Mouse (Mus musculus): Measurements from ENCODE around the gene Ctsz.

Gene Ctsz

DNA sequence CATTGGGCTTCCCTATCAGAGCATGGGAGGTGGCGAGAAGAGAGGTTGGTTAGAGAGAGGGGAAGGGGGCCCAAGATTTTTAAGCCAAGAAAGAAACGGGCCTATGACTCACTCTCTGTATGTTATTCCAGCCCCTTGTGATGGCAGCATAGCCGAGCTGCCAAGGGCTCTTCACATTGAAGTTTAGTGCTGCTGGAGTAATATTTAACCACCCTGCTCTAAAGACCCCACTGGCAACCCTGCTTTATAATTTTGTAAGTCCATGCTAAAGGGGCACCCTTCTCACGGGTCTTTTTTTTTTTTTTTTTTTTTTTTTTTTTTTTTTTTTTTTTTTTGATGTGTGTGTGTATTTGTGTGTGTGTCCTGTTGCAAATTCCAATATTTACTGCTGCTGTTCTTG, 3.1 kb upstream of the Ctsz start:
- DNase-seq (ENCODE audit: extremely low spot score, low read depth, low spot score): no peak

DNA sequence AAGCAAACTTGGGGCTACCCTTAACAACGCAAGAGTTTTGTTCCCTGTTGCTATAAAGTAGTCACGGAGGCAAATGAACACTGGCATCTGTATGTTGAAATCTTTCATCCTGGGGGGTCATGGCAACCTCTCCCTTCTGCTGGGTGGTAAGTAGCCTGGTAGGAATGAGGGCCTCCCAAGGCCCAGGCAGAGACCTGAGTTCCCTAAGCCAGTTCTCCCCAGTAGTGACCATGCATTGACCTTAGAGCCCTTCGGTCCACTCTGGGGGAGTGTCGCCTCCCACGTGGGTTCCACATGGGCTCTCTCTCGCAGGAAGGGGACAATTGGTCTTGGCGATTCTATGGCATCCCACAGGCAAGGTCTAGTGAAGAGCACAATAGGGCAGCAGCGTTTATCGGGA, 1.1 kb upstream of the Ctsz start:
- no peak for DNase-seq (ENCODE audit: extremely low spot score, low read depth, low spot score)

DNA sequence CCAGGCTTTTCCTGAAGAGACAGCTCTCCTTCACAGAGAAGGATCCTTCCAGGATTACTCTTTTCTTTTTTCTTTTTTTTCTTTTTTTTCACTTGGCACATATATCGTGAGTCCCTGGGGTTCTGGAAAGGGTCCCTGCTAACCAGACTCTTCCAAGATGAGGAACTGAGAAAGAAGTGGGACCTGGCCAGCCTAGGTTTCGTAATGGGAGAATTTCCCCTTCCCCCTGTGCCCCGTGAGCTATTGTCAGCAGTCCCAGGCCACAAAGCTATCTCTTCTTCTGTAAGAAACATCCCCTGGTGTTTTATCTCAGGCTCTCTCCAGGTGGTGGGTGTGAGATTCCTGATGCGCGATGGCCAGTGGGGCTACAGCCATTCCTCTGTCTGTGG, 605 bp upstream of the Ctsz start:
- DNase-seq (ENCODE audit: extremely low spot score, low read depth, low spot score): no peak

DNA sequence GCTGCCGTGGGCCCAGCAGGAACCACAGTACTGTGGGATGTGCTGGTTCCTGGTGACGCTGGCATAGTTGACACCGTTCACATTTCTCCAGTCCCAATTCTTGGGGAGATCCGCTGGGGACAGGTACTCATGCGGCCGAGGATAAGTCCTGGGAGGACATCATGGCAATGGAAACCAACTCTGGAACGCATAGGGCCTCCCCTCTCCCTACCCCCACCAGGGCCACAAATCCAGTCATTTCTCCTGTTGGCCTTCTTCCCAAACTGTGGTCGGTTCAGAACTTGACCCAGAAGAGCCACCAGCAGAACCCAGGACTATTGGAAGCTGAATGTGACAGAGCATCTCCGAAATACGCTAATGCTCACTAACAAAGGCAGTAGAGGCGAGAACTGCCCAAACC, 658 bp downstream of the Ctsz start:
- DNase-seq (ENCODE audit: extremely low spot score, low read depth, low spot score): no peak

DNA sequence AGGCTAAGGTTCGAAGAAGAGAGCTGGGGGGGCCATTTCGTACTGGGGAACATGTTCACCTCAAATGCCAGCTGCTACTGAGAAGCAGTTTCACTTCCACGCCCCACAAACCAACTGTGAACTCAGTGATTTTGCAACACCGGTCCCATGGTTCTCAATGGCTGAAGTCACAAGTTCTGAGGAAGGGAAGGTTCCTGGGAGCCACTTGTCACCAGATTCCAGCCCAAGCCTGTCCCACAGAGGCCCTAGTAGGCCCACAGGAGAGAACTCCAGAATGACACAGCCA, 1.2 kb downstream of the Ctsz start:
- DNase-seq (ENCODE audit: extremely low spot score, low read depth, low spot score): no peak

DNA sequence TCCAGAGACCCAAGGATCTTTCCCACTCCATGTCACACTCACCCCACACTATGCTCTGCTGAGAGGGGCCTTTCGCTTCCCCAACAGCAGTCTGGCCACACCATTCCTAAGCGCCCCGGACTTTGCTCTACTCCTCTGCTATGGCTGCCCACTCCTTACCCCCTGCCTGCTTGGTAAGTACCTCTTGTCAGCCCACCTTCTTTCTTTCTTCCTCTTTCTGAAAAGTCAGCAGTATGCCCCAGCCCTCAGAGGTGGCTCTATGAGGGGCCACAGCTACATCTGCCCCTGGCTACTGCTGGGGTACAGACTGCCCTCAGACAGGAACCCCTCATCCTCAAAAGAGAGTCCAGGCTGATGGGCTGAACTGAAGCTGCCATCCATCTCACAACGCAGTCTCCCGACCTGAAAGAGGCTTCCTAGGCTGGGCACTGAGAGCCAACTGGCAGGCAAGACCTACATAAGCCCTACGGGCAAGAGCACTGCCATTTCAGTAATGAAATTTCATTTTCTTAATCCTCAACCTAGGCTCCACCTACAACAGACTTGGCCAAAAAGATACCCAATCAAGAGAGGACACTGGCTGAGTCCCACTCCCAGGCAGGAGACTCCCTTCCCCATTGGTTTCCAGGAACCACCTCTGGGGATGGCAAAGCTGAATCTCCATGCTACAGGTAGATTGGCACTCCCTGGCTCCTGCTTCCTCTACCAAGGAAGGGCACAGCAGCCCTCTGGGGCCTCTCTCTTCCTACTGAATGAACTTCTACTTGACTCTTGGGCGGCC, 1.7 kb downstream of the Ctsz start:
- DNase-seq (ENCODE audit: extremely low spot score, low read depth, low spot score): no peak

DNA sequence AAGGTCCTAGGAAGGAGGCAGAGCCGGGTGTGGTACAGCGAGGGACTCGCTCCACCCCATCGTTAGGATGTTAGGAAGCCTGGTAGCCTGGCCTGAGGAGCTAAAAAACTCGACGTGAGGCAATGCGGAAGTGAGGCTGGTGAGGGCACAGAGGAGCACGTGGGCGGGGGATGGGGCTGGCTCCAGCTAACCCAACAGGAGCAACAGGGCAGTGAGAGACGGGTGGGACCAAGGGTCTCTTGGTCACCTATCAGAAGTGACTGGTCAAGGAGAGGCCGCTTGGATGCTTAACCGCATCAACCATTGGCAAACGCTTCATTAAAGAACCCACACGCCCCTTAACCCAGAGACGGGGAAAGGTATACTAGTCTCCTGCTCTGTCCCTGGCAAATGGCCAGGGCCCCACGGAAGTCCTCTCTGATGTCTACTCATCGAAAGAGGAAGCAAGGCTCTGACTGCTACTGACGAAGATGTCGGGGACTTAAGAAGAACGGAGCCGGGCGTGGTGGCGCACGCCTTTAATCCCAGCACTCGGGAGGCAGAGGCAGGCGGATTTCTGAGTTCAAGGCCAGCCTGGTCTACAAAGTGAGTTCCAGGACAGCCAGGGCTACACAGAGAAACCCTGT, 2.6 kb downstream of the Ctsz start:
- no peak for DNase-seq (ENCODE audit: extremely low spot score, low read depth, low spot score)

DNA sequence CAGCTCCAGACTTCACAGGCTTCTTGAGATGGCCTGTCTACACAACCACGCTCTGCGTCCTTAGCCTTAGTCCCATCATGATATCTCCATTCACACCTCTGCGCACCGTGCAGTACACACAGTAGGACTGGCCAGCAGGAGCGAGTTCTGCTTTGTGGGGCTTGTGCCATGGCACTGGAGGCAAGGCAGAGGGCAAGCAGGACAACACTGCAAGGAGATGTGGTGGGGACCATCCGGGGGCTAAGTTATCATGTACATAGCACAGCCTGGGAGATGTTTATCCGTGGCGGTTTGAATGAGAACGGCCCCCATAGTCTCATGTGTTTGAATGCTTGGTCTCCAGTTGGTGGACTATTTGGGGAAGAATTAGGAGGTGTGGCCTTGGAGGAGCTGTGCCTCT, 3.9 kb downstream of the Ctsz start:
- DNase-seq (ENCODE audit: extremely low spot score, low read depth, low spot score): no peak

DNA sequence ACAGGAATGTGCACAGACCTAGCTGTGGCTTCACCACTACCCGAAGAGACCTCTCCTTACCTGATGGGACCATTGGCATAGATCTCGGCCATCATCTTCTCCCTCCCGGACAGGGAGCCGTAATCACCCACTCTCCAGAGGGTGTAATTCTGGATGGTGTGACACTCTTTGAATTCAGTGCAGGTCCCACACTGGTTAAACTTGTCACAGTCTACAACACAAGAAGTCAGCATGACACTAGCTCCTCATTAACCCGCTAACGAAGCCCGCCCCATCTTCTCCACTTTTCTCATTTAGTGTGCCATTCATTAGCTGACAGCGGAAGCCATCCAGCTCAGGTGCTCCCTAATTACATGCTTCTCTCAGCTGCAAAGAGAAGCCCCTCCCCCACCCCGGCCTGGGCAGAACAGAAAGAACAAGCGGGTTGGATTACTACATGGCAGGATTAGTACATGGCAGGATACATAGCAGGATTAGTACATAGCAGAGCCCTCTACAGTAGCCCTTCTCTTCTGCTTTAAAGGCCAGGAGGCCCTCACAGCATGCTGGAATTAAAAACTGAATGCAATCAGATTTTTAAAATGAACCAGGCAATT, 9.7 kb downstream of the Ctsz start:
- DNase-seq (ENCODE audit: extremely low spot score, low read depth, low spot score): no peak

DNA sequence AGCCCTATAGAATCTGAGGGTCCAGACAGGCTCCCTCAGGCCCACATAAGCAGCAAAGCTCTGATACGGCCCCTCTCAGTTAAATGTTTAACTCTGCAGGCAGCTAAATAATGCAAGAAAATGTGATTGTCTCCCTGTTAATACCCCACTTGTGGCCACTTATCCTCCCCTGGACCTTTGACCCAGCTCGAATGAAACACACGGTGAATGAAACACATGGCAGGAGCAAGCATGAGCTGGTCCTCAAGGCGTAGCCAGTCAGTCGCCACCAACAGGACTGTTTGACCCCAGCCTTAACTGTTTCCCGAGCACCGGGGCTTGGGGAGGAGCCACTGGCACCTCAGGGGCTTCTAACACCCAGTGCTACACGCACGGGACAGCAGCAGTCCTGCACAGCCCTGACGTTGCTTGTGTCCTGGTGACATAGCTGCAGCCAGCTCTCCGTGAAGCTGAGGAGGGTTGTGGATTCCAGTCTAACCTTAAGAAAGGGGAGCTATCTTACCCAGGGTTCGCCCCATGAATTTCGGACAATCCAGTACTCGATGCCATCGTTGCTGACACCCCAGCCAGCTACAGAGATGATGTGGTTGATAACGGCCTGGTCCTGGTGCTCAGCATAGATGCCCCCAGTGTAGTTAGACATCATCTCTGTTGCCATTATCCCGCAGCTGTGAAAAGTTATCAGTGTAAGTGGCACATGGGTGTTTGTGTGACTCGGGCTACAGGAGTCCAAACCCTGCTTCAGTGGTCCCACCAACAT, 10.6 kb downstream of the Ctsz start:
- no peak for DNase-seq (ENCODE audit: extremely low spot score, low read depth, low spot score)

DNA sequence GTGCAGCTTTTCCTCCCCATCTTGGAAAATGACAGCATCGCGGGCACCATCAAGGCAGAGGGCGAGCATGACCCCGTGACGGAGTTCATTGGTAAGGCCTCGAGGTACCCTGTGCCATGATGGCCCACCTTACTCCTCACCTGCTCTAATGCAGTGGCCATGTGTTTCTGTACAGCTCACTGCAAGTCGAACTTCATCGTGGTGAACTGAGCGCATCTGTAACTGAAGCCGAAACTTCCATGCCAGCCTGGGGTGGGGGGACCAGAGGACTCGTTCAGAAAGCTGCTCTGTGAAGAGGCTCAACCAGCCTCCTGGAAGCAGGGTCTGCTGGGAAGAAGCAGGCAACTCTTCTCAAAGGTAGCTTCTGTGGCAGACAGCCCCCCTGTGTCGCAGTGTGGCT, 12.0 kb downstream of the Ctsz start:
- no peak for DNase-seq (ENCODE audit: extremely low spot score, low read depth, low spot score)

DNA sequence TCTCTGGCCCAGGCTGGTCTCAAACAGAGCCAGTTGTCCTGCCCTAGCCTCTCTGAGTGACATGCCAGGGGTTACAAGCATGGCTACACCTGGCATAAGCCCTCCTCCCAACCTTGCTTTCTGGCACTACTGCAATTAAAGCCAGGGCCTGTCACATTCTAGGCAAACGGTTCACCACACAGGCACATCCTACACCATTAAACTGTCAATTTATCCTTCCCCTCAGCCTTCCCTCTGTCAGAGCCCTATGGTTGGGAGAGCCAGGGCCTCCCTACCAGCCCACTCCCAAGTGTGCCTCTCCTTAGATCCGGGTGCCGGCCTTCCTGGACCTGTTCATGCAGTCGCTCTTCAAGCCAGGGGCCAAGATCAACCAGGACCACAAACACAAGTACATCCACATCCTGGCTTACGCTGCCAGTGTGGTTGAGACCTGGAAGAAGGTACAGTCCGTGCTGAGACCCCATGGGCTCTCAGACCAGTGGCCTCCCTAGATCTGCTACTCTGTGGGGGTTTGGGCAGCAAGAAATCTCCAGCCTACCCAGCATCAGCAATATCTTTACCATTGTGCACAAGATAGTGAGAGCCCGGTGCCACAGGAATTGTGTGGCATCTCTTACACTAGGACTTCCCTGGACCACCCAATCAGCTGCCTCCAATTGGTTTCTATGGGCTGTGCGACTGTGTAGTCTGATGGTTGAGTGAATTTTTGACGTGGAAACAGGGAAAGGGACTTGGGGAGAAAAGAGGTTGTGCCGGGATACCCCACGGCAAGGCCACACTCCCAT, 14.3 kb downstream of the Ctsz start:
- no peak for DNase-seq (ENCODE audit: extremely low spot score, low read depth, low spot score)

DNA sequence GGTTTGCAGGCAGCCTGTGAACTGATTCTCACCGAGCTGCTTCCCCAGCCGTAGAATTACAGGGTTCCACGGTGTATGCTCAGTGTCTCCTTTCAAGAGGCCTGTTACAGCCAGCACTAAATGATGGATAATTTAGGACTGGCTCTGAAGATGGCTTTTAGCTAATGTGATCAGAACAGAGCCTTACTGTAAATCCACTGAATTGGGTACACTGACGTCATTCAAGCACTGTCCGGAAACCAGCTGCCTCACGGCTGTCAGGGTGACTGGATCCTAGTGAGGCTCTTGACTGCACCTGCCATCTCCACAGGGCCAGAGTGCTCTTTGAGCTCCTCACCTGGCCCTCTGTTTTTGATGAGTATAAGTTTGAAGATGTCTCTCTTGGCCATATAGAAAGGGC, 17.7 kb downstream of the Ctsz start:
- DNase-seq (ENCODE audit: extremely low spot score, low read depth, low spot score): no peak

DNA sequence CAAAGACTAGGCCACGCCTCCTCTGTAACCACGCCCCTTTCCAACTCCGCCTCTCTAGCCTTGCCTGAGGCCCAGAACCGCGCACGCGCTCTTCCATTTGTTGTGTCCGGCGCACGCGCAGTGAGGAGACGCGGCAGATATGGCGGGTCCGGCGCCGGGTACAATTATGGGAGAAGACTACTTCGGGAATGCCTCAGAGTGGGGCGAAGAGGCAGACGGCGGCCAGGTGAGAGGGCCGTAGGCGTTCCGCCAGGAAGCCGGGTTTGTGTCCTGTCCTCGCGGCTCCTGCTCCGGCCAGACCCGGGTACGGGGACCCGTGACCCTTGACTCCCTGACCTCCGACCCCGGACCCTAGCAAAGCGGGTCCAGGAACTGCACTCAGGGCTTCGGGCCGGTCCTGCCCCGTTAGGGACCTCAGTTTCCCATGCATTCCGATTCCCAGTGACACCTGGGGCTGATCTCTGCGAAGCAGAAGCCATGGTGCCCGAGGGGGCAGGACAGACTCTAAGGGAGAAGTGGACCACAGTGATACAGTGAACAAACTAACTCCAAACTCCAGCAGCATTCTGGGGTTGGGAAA, 23.0 kb downstream of the Ctsz start, which contains the start of gene Nelfcd:
Gene Nelfcd, plus strand, starts transcription at position 74 of the 580 bp plus-strand sequence.
- peak; percentile 85 for DNase-seq (ENCODE audit: extremely low spot score, low read depth, low spot score)

DNA sequence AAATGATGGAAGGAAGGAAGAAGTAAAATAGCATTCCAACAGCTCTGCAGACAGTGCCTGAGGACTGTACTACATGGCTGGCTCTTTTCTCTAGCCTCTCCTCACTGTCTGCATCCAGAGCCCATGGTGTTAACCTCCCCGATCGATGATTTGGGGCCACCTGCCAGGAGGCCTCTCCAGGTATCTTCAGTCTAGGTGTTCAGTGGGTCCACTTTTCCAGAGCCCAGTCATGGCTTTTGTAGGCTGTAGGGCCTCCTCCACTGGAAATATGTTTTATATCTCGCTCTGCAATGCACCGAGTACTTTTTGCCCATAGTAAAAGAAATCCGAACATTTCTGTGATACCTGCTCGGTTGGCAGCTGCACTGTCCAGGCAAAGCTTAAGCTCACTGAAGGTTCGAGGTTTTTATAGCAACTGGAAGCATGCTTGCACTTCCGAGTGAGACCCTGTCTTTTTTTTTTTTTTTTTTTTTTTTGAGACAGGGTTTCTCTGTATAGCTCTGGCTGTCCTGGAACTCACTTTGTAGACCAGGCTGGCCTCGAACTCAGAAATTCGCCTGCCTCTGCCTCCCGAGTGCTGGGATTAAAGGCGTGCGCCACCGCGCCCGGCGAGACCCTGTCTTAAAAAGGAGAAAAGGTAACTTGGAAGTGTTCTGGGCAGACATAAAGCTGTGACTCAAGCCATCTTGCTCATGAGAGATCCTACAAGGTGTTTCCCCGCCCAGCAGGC, 23.7 kb downstream of the Ctsz start:
- DNase-seq (ENCODE audit: extremely low spot score, low read depth, low spot score): no peak

DNA sequence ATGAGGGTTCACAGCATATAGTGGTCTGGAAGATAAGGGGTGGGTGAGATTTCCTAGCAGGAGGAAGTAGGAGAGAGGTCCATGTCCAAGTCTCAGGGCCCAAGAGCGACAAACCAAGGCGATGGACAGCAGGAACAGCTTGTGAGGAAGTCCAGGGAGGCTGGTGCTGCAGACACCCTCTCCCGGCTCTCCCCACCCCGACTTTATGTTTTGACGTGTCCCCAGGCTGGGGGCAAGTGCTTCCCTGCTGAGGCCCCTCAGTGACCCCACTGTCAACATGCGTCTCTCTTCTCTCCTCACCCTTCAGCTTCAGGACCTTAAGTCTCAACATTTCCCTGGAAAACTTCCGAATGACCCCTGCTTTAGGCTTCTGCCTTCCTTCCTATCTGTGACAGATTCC, 25.7 kb downstream of the Ctsz start:
- DNase-seq (ENCODE audit: extremely low spot score, low read depth, low spot score): no peak

DNA sequence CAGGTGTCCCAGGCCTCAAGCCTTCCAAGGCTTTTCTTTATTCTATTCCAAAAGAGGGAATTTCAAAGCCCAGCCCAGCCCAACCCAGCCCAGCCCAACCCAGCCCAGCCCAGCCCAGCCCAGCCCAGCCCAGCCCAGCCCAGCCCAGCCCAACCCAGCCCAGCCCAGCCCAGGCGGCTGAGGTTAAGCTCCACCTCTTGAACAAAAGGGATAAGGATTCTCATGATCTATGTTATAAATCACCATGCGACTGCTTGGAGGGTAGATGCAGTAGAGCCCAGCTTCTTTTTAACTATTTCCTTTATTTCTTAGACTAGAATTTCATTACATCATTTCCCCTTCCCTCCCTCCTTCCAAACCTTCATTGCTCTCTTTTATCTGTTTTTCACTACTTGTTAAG, 28.6 kb downstream of the Ctsz start:
- no peak for DNase-seq (ENCODE audit: extremely low spot score, low read depth, low spot score)

DNA sequence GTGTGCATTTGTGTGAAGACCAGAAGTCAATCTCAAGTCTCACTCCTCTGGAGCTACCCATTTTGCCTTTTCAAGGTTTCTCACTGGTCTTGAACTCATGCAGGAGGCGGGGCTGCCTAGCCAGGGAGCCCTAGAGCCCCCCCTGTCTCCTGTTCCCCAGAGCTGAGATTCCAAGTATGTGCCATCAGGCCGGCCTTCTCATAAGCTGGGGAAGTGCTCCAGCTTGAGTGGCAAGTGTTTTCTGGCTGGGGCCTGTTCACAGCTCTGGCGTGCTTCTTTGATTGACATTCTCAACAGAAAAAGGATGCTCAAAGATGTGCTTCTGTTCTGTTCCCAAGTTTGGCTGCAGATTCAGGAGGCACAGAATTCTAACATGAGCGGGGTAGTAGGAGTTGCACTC, 38.4 kb downstream of the Ctsz start:
- no peak for DNase-seq (ENCODE audit: extremely low spot score, low read depth, low spot score)

DNA sequence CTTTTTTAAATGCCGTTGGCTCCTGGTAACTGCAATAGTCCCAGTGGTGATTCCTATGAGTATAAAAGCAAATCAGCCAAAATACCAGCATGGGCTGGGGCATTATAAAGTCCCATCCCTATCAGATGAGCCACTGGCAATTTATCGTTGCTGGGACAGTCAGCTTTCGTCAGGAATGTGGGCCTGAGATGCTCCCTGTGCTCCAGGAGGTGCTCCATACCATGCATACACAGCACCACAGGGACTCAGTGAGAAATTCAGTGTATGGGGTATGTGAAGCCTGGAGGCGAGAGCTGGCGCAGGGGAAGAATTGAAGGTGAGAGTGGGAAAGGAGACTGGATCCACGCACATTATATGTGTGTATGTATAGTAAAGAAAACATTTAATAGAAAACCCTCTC, 41.0 kb downstream of the Ctsz start:
- no peak for DNase-seq (ENCODE audit: extremely low spot score, low read depth, low spot score)

DNA sequence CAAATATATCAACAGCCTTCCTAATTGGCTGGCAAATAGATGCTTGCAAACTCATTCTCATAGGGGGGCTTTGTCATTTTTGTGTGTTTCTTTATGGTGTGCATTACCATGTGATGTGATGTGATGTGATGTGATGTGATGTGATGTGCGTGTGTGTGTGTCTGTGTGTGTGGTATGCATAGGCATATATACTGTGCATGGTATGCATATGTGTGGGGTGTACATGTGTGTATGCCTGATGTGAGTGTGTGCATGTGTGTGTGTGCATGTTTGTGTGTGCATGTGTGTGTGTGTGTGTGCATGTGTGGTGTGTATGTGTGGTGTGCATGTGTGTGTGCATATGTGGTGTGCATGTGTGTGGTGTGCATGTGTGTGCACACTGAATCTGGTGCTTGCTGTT, 41.8 kb downstream of the Ctsz start:
- DNase-seq (ENCODE audit: extremely low spot score, low read depth, low spot score): no peak
